In genomic region chr2:9896097-9896770, GRCm38 (mm10) we compare ENCODE assay signal across 11 mouse cellular contexts. TPM values are rescaled to one million over a fixed set of nuclear protein-coding genes. Genes with fewer than 3 reads are reported as not detected.
DNase-seq lines count a peak whose midpoint lies in the region; ATAC-seq and TF ChIP-seq lines count a peak whose summit lies in the region.
"Had no signal": no experiment of that assay in that cellular context is flagged by ENCODE, and none has a peak within 500 bp of the region (broad histone marks: within the 10 kb centered on the region; RNA-seq: fewer than 3 reads in every experiment).

No protein-coding gene starts in this region.

- TF ChIP-seq EP300 in stomach, postnatal 0 days (optimal IDR thresholded peaks at IDR 0.05) = no peak

- no peaks in the 10 kb centered on the region for H3K9me3 ChIP-seq in megakaryocyte, embryonic 14.5 days
- H3K9me3 ChIP-seq in liver, embryonic 16.5 days (replicated peaks; ENCODE audit: control insufficient read depth, low read length) = no peaks in the 10 kb centered on the region
- no peaks in the 10 kb centered on the region for H3K9me3 ChIP-seq in stomach, postnatal 0 days (ENCODE audit: control insufficient read depth, low read length)

- WGBS in liver, embryonic 16.5 days (ENCODE audit: insufficient replicate concordance) = 3% methylated on average over 22 of the region's 22 CpGs
- 2% methylated on average over 22 of the region's 22 CpGs for WGBS in stomach, postnatal 0 days

- peaks cover 86% of the 10 kb centered on the region for H3K27me3 ChIP-seq in megakaryocyte, embryonic 14.5 days (replicated peaks)
- H3K27me3 ChIP-seq in liver, embryonic 16.5 days (ENCODE audit: control insufficient read depth, insufficient read depth, low read depth, low read length) = peaks cover 73% of the 10 kb centered on the region
- peaks cover 12% of the 10 kb centered on the region for H3K27me3 ChIP-seq in stomach, postnatal 0 days (ENCODE audit: control insufficient read depth, insufficient read depth, low read length)

- TF ChIP-seq CTCF in stomach, postnatal 0 days (IDR thresholded peaks at IDR 0.05; ENCODE audit: low read depth) = no peak

- ATAC-seq in CD4-positive, CD25-positive, alpha-beta regulatory T cell, adult 4 months = no peak
- ATAC-seq in megakaryocyte, adult 5-6 weeks (ENCODE audit: poor library complexity, severe bottlenecking) = no peak
- ATAC-seq in liver, embryonic 16.5 days (ENCODE audit: low read depth) = no peak
- no peak for ATAC-seq in stomach, postnatal 0 days (ENCODE audit: low FRiP score, low TSS enrichment)
- ATAC-seq in frontal cortex, adult (ENCODE audit: low TSS enrichment) = no peak

- no peak overlapping the region for H3K4me2 ChIP-seq in liver, embryonic 16.5 days (ENCODE audit: low read depth, low read length)
- H3K4me2 ChIP-seq in stomach, postnatal 0 days (replicated peaks; ENCODE audit: low read depth) = no peak overlapping the region

- no peak overlapping the region for H3K27ac ChIP-seq in liver, embryonic 16.5 days (ENCODE audit: low read length)
- H3K27ac ChIP-seq in stomach, postnatal 0 days (replicated peaks) = no peak overlapping the region

- peak overlapping the region; percentile 66 for H3K4me3 ChIP-seq in megakaryocyte, embryonic 14.5 days (replicated peaks)
- H3K4me3 ChIP-seq in liver, embryonic 16.5 days (ENCODE audit: low read depth, low read length) = 0 out of 2 replicates have a peak overlapping the region, but pooled peaks have one; percentile 8
- H3K4me3 ChIP-seq in stomach, postnatal 0 days (ENCODE audit: low read depth, low read length) = peak overlapping the region; percentile 12; the same call in 1 of the 2 replicates

- no peak overlapping the region for H3K9ac ChIP-seq in liver, embryonic 16.5 days (ENCODE audit: low read depth, low read length)
- no peak overlapping the region for H3K9ac ChIP-seq in stomach, postnatal 0 days (ENCODE audit: low read length)

- H3K36me3 ChIP-seq in megakaryocyte, embryonic 14.5 days (replicated peaks; ENCODE audit: low read length) = no peaks in the 10 kb centered on the region
- no peaks in the 10 kb centered on the region for H3K36me3 ChIP-seq in liver, embryonic 16.5 days (ENCODE audit: control insufficient read depth, insufficient read depth)
- H3K36me3 ChIP-seq in stomach, postnatal 0 days (ENCODE audit: control insufficient read depth, insufficient read depth, low read length) = no peaks in the 10 kb centered on the region

- peak; percentile 18 for DNase-seq in CD4-positive, CD25-positive, alpha-beta regulatory T cell, adult 2 months (ENCODE audit: low read depth, low spot score)
- no peak for DNase-seq in stomach, postnatal 0 days (ENCODE audit: low spot score)
- DNase-seq in frontal cortex, postnatal 25 days (ENCODE audit: low spot score in 2 of 2) = no peak
- DNase-seq: adrenal gland, adult 2 months; kidney, adult 18-20 months had no signal

- H3K4me1 ChIP-seq in megakaryocyte, embryonic 14.5 days = peaks cover 19% of the 10 kb centered on the region
- H3K4me1 ChIP-seq in liver, embryonic 16.5 days (ENCODE audit: control insufficient read depth, low read depth, low read length) = no peaks in the 10 kb centered on the region
- H3K4me1 ChIP-seq in stomach, postnatal 0 days (replicated peaks; ENCODE audit: control insufficient read depth, insufficient read depth) = no peaks in the 10 kb centered on the region

RNA-seq across cellular contexts. Expression of gene Gata3, which starts 6.4 kb away (rescaled TPM):
- polyA plus RNA-seq in CD4-positive, CD25-positive, alpha-beta regulatory T cell, adult 4 months (2017; shearing (Covaris generic)) = 100 to 1,000 TPM; 136 to 163 TPM
- polyA plus RNA-seq in megakaryocyte, embryonic 14.5 days (2012; ENCODE audit: insufficient read depth, low replicate concordance) = 0.36 TPM in 1 of 2 replicates, not detected in the other
- 0.45 and 0.98 TPM in 2 replicates for total RNA-seq in megakaryocyte, adult 5-6 weeks (2015)
- total RNA-seq in megakaryocyte, adult 5-6 weeks (2017) = 0.49 and 1.2 TPM in 2 replicates
- 0.97 and 1.1 TPM in 2 replicates for polyA plus RNA-seq in liver, embryonic 16.5 days (2015; fragmentation: Nextera tagmentation; extraction: Ambion mirVana)
- 7.5 and 8.9 TPM in 2 replicates for polyA plus RNA-seq in stomach, postnatal 0 days (2015; fragmentation: Nextera tagmentation; extraction: Ambion mirVana)

RNA-seq across cellular contexts. Expression of gene 9230102O04Rik, which starts 6.9 kb away (rescaled TPM):
- polyA plus RNA-seq in CD4-positive, CD25-positive, alpha-beta regulatory T cell, adult 4 months (2017; shearing (Covaris generic)) = under 1 TPM in 1 of 2 experiments, not detected in 1; 0.81 TPM
- polyA plus RNA-seq in megakaryocyte, embryonic 14.5 days (2012; ENCODE audit: insufficient read depth, low replicate concordance) = not detected in 2 replicates
- total RNA-seq in megakaryocyte, adult 5-6 weeks (2015) = not detected in 2 replicates
- not detected in 2 replicates for total RNA-seq in megakaryocyte, adult 5-6 weeks (2017)
- not detected in 2 replicates for polyA plus RNA-seq in liver, embryonic 16.5 days (2015; fragmentation: Nextera tagmentation; extraction: Ambion mirVana)
- not detected in 2 replicates for polyA plus RNA-seq in stomach, postnatal 0 days (2015; fragmentation: Nextera tagmentation; extraction: Ambion mirVana)
- total RNA-seq: adrenal gland, adult 2 months had no signal
- polyA plus RNA-seq: adrenal gland, adult 2 months; cortical plate, adult 2 months had no signal

RNA-seq across cellular contexts. Expression of gene 4930412O13Rik, which starts 15.2 kb away (rescaled TPM):
- 1 to 10 TPM in 1 of 2 experiments, under 1 TPM in 1; 0.66 to 1.9 TPM for polyA plus RNA-seq in CD4-positive, CD25-positive, alpha-beta regulatory T cell, adult 4 months (2017; shearing (Covaris generic))
- polyA plus RNA-seq in megakaryocyte, embryonic 14.5 days (2012; ENCODE audit: insufficient read depth, low replicate concordance) = not detected in 2 replicates
- total RNA-seq in megakaryocyte, adult 5-6 weeks (2015) = not detected in 2 replicates
- not detected in 2 replicates for total RNA-seq in megakaryocyte, adult 5-6 weeks (2017)
- polyA plus RNA-seq in liver, embryonic 16.5 days (2015; fragmentation: Nextera tagmentation; extraction: Ambion mirVana) = not detected in 2 replicates
- polyA plus RNA-seq in stomach, postnatal 0 days (2015; fragmentation: Nextera tagmentation; extraction: Ambion mirVana) = not detected in 2 replicates
- polyA plus RNA-seq: cortical plate, adult 2 months had no signal

Comparison
In these comparisons a context has a peak if more than half of its experiments do, and no peak if none do; other contexts are left out.
1. H3K4me3 ChIP-seq: peak in every context shown above with its lines; median percentile 66 in megakaryocyte, embryonic 14.5 days; 12 in stomach, postnatal 0 days; 8 in liver, embryonic 16.5 days.
2. RNA of gene Gata3, which starts 6.4 kb away (polyA plus RNA-seq): 136 to 163 TPM in CD4-positive, CD25-positive, alpha-beta regulatory T cell, adult 4 months; 7.5 to 8.9 TPM in stomach, postnatal 0 days, 0.97 to 1.1 TPM in liver, embryonic 16.5 days and 0.36 TPM in megakaryocyte, embryonic 14.5 days; every median in the first group is over 10 times any median in the second.